Mouse (Mus musculus) heart, embryonic 14.5 days (tissue): ENCODE measurements around the gene Cd79b. TPM values are rescaled to one million over a fixed set of nuclear protein-coding genes. Genes with fewer than 3 reads are reported as not detected.

Source experiments
- ATAC-seq: fragments of 200-750 bp; cut with Nextera tagmentation; 2 replicates; pipeline ENCODE4 v1.8.0; 2017; ENCODE audit warnings: low read depth, moderate TSS enrichment; ENCODE audit not compliant: insufficient number of reproducible peaks, insufficient read depth, low FRiP score
- H3K27ac ChIP-seq, 2 experiments: fragments of 200-500 bp in 1 of 2; fragments of 300-500 bp in 1 of 2; sonication (generic) in 1 of 2; replicated peaks in 1 of 2; 2 replicates each; pipeline ENCODE4 v1.5.1; 2012 to 2014; ENCODE audit warnings: low read depth in 2 of 2, low read length in 2 of 2, control low read depth in 1 of 2, mild to moderate bottlenecking in 1 of 2, mixed read lengths in 1 of 2; ENCODE audit not compliant: control insufficient read depth in 1 of 2, insufficient read depth in 1 of 2
- H3K27me3 ChIP-seq: fragments of 300-500 bp; sonication (generic); 2 replicates; pipeline ENCODE4 v1.6.1; 2014; ENCODE audit warnings: mild to moderate bottlenecking, low read length, control low read depth; ENCODE audit not compliant: control insufficient read depth, insufficient read depth
- H3K36me3 ChIP-seq: fragments of 300-500 bp; sonication (generic); 2 replicates; pipeline ENCODE4 v1.6.1; 2014; ENCODE audit warnings: mild to moderate bottlenecking, control low read depth, low read length, mixed read lengths; ENCODE audit not compliant: control insufficient read depth, insufficient read depth
- H3K4me1 ChIP-seq, 2 experiments: fragments of 200-500 bp in 1 of 2; fragments of 300-500 bp in 1 of 2; sonication (generic) in 1 of 2; 2 replicates each; pipeline ENCODE4 v1.6.1; 2012 to 2014; ENCODE audit warnings: low read length in 2 of 2, control low read depth in 1 of 2, mixed read lengths in 1 of 2; ENCODE audit not compliant: control insufficient read depth in 2 of 2, insufficient read depth in 2 of 2
- H3K4me2 ChIP-seq: fragments of 300-500 bp; sonication (generic); 2 replicates; pipeline ENCODE4 v1.6.1; 2014; ENCODE audit warnings: mild to moderate bottlenecking, low read length
- H3K4me3 ChIP-seq, 2 experiments: fragments of 200-500 bp in 1 of 2; fragments of 300-500 bp in 1 of 2; sonication (generic) in 1 of 2; 2 replicates each; pipeline ENCODE4 v1.5.1; 2012 to 2014; ENCODE audit warnings: low read length in 2 of 2, mild to moderate bottlenecking in 2 of 2, control low read depth in 1 of 2, low read depth in 1 of 2, moderate library complexity in 1 of 2; ENCODE audit not compliant: control insufficient read depth in 1 of 2, insufficient read depth in 1 of 2
- H3K9ac ChIP-seq: fragments of 300-500 bp; sonication (generic); 2 replicates; pipeline ENCODE4 v1.6.1; 2014; ENCODE audit warnings: mild to moderate bottlenecking, low read length
- H3K9me3 ChIP-seq: fragments of 300-500 bp; sonication (generic); 2 replicates; pipeline ENCODE4 v1.6.1; 2016; ENCODE audit warnings: low read length, control low read depth; ENCODE audit not compliant: control insufficient read depth
- WGBS: fragments of 180-500 bp; shearing (Covaris S2); extraction: QIAGEN DNeasy Blood & Tissue Kit; methylation state at CpG from one replicate; pipeline ENCODE4 v1.1.7; 2014; 5-methylcytosine and 5-hydroxymethylcytosine counted together
- polyA plus RNA-seq: library from polyadenylated mRNA; unstranded; fragments of >200 nt; fragmentation: Nextera tagmentation; extraction: Ambion mirVana; gene quantifications from 2 replicates; pipeline ENCODE4 v1.2.1, GENCODE M21; 2014

Cd79b gene
- polyA plus RNA-seq, 1 experiment from 2014 or later, result 0.95 TPM

- Histone ChIP-seq H3K4me2 (no peak overlapping the region), H3K4me3 (no peak overlapping the region), H3K9ac (no peak overlapping the region), H3K27ac (no peak overlapping the region), H3K36me3 (no peaks in the 10 kb centered on the region), H3K27me3 (no peaks in the 10 kb centered on the region), H3K9me3 (no peaks in the 10 kb centered on the region), H3K4me1 (peaks cover 3 to 6% of the 10 kb centered on the region in 2 experiments; a peak in 2 of 4 replicates)
- 72% methylated on average over 11 of the region's 11 CpGs for WGBS
- no peak for ATAC-seq
These were observed 27.6 kb downstream of the Cd79b start for GRCm38 (mm10) chr11:106286987-106287386.

- H3K27me3 ChIP-seq, result no peaks in the 10 kb centered on the region
- no peaks in the 10 kb centered on the region for H3K9me3 ChIP-seq
- H3K36me3 ChIP-seq, result no peaks in the 10 kb centered on the region
- 76% methylated on average over 7 of the region's 7 CpGs for WGBS
- no peak overlapping the region for H3K27ac ChIP-seq
- H3K4me2 ChIP-seq, result no peak overlapping the region
- no peak overlapping the region for H3K9ac ChIP-seq
- H3K4me3 ChIP-seq, result no peak overlapping the region
- H3K4me1 ChIP-seq, result peaks cover 3 to 6% of the 10 kb centered on the region in 2 experiments; a peak in 2 of 4 replicates
- ATAC-seq, result no peak
These were observed 28.4 kb downstream of the Cd79b start for GRCm38 (mm10) chr11:106286206-106286605.

GRCm38 (mm10) chr11:106284126-106284525, 30.4 kb downstream of the Cd79b start:
- Histone ChIP-seq H3K9me3 (no peaks in the 10 kb centered on the region), H3K36me3 (no peaks in the 10 kb centered on the region), H3K27me3 (no peaks in the 10 kb centered on the region), H3K4me3 (no peak overlapping the region), H3K4me2 (no peak overlapping the region), H3K4me1 (no peaks in the 10 kb centered on the region; a peak in 2 of 4 replicates), H3K27ac (no peak overlapping the region), H3K9ac (no peak overlapping the region)
- 52% methylated on average over 8 of the region's 8 CpGs for WGBS
- no peak for ATAC-seq

- Histone ChIP-seq H3K27ac (no peak overlapping the region), H3K27me3 (no peaks in the 10 kb centered on the region), H3K9ac (no peak overlapping the region), H3K36me3 (no peaks in the 10 kb centered on the region), H3K9me3 (no peaks in the 10 kb centered on the region), H3K4me3 (no peak overlapping the region), H3K4me2 (no peak overlapping the region), H3K4me1 (no peaks in the 10 kb centered on the region; a peak in 2 of 4 replicates)
- no peak for ATAC-seq
- 67% methylated on average over 4 of the region's 4 CpGs for WGBS
These were observed 31.2 kb downstream of the Cd79b start for GRCm38 (mm10) chr11:106283371-106283770.

GRCm38 (mm10) chr11:106282452-106282851, 32.1 kb downstream of the Cd79b start:
- H3K9ac ChIP-seq, result no peak overlapping the region
- no peaks in the 10 kb centered on the region for H3K9me3 ChIP-seq
- no peaks in the 10 kb centered on the region for H3K27me3 ChIP-seq
- no peak overlapping the region for H3K27ac ChIP-seq
- 76% methylated on average over 6 of the region's 6 CpGs for WGBS
- H3K4me1 ChIP-seq, result no peaks in the 10 kb centered on the region; a peak in 2 of 4 replicates
- H3K4me3 ChIP-seq, result no peak overlapping the region
- H3K36me3 ChIP-seq, result no peaks in the 10 kb centered on the region
- no peak for ATAC-seq
- no peak overlapping the region for H3K4me2 ChIP-seq

GRCm38 (mm10) chr11:106276454-106276853, 38.1 kb downstream of the Cd79b start, which contains the start of gene Tcam1:
Gene Tcam1 (plus strand): TSS chr11:106276672.
- H3K4me1 ChIP-seq, result peaks cover 9 to 12% of the 10 kb centered on the region in 2 experiments
- no peaks in the 10 kb centered on the region for H3K9me3 ChIP-seq
- H3K36me3 ChIP-seq, result no peaks in the 10 kb centered on the region
- H3K27me3 ChIP-seq, result no peaks in the 10 kb centered on the region
- H3K27ac ChIP-seq, result no peak within 1 kb of the TSS
- peak within 1 kb of the TSS; percentile 57 for H3K4me2 ChIP-seq
- no peak; the same call in 1 of the 2 replicates for ATAC-seq
- 0 out of 4 replicates have a peak within 1 kb of the TSS, but pooled peaks of 1 of the 2 experiments have one; percentile 9 for H3K4me3 ChIP-seq
- no peak within 1 kb of the TSS for H3K9ac ChIP-seq
- WGBS, result 7% methylated on average over 25 of the region's 25 CpGs

GRCm38 (mm10) chr11:106274971-106275411, 39.6 kb downstream of the Cd79b start:
- WGBS, result 79% methylated on average over 7 of the region's 7 CpGs
- Histone ChIP-seq H3K4me3 (no peak overlapping the region), H3K9ac (no peak overlapping the region), H3K4me2 (no peak overlapping the region), H3K27me3 (no peaks in the 10 kb centered on the region), H3K36me3 (peaks cover 3% of the 10 kb centered on the region; the same call in 1 of the 2 replicates), H3K9me3 (no peaks in the 10 kb centered on the region), H3K4me1 (peaks cover 11 to 18% of the 10 kb centered on the region in 2 experiments), H3K27ac (no peak overlapping the region)
- ATAC-seq, result no peak

- Histone ChIP-seq H3K4me1 (peaks cover 11 to 18% of the 10 kb centered on the region in 2 experiments), H3K27ac (no peak overlapping the region), H3K4me2 (no peak overlapping the region), H3K9me3 (no peaks in the 10 kb centered on the region), H3K36me3 (peaks cover 3% of the 10 kb centered on the region; the same call in 1 of the 2 replicates), H3K4me3 (no peak overlapping the region), H3K27me3 (no peaks in the 10 kb centered on the region), H3K9ac (no peak overlapping the region)
- WGBS, result 82% methylated on average over 1 of the region's 1 CpGs
- no peak for ATAC-seq
These were observed 40.2 kb downstream of the Cd79b start for GRCm38 (mm10) chr11:106274374-106274773.
